Mouse (Mus musculus) CD4-positive naive resting alpha-beta T cell, adult 57 days (primary cell): Measurements from ENCODE around the gene Zbtb22. TPM values are rescaled to one million over a fixed set of nuclear protein-coding genes. Genes with fewer than 3 reads are reported as not detected.

Source experiments
- total RNA-seq: library from RNA; stranded (reverse); gene quantifications from one replicate; pipeline ENCODE4 v1.2.4, GENCODE M21; 2023

The Zbtb22 gene
- total RNA-seq: 29.6 TPM

DNA sequence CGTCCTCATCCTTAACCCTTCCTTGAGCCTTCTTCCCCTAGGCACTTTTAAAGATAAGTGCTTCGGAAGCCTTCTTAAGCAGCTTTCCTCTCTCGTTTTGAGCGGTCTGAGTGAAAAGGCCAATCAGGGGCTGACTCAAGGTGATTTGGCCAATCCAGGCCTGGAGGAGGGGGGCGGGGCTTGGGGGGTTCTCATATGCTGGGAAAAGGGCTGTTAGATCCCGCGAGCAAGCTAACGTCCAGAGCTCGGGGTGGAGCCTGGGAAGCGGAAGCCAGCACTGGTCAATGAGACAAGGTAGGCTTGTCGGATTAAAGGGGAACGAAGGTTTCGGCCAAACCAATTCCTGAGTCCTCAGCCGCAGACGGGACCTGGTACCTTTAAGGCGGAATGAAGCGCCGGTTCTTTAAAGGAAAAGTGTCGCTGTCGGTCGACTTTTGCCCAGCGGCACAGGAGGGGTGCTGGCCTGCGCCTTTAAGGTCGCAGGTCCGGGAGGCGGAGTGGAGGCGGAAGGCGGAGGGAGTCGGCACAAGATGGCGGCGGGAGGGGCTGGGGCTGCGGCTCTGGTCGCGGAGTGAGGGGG, at the start of gene Zbtb22, which contains the start of gene Tapbp:
Gene Zbtb22, plus strand, starts transcription at position 234 of the 580 bp plus-strand sequence.
Gene Tapbp, plus strand, starts transcription at position 229 of the 580 bp plus-strand sequence.

DNA sequence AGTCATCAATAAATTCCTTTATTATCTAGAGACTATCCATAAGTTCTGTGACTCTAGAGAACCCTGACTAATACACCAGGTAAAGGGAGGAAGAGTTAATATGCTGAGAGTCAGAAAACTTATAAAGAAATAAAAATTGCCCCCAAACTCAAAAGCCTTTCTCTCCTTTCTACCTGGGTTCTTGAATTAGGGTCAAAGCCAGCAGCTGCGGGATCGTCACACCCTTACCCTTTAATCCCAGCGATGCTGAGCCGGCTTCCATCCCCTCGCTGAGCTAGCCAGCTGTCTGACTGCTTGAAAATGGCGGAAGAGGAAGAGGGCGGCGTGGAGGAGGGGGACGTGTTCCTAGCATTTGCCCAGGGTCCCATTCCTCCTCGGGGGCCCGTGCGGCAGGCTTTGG, 42.2 kb upstream of the Zbtb22 start, which contains the start of gene Gm7029:
Gene Gm7029, plus strand, starts transcription at position 301 of the 400 bp plus-strand sequence.

DNA sequence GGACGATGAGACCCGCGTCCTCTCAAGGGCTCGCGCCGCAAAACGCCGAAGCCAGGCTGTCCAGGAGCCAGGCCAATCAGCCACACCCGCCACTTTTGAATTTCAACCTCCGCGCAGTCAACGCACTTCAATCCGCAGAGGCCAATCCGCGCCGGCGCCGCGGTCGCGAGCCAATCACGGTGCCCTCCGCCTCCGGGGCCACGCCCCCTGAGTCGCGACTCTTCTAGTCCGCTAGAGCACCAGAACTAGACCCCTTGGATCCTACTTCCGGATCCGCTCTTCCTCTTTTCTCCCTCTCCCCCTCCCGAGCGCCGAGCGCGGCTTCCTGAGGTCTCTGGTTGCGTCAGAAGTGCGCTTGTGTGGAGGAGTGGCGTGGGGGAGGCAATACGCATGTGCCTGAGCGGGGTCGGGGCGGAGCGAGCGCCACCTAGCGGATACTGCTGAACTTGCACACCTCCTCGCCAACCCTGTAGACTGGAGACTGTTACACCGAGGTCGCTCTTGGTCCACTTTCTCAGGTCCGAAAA, 25.1 kb upstream of the Zbtb22 start, which contains the start of gene Kifc1:
Gene Kifc1, minus strand, starts transcription at position 129 of the 527 bp plus-strand sequence.

DNA sequence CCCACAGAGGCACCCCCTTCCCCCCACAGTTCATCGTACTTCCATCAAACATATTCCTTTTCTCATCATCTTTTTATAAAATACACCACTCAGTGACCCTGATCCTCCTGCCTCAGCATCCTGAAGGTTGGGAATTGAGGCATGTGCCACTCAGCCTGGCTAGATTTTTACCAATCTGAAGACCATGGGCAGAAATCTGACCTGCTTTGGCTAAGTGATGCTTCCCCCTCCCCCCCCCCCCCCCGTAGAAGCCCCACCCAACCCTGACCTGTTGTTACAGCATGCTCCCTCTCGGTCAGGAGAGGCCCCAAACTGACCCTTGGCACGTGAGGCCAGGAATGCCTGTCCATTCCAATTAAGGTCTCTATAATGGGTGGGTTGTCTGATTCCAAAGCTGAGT, 10.9 kb upstream of the Zbtb22 start, which contains the start of gene Platr17:
Gene Platr17, plus strand, starts transcription at position 301 of the 400 bp plus-strand sequence.

DNA sequence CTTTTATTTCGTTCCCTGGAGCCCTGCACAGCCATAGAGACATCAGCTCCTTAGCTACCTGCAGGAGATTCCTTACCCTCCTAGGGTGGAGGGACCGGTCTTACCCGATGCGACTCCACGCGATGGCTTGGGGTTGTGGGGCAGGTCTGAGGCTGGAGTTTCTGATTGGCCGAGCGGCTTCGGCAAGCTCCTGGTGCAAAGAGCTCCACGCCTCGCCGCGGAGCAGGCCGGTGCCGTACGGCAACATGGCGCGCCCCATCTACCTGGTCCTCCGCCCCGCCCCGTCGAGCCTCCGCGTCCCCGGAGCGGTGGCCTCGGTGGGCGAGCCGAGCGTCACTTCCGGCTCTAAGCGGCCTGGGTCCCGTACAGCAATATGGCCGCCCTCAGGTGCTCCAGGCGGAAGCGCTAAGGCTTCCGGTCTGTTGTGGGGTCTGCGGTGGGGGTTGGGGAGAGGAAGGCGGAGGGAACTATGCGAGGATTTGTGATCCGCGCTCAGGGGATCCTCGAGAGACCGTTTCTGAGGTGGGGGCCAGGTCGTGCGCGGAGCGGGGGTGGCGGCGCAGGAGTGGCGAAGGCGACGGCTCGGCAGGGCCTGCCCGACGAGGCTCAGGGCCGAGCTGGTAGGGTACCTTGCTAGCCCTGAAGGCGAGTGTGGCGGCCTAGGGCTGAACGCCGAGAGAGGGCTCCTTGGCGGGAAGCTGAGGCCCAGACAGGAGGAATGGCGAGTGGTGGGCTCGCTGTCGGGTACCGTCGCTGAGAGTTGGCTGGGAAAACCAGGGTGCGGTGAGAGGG, 6.4 kb upstream of the Zbtb22 start, which contains the start of gene Daxx:
Gene Daxx, plus strand, starts transcription at position 338 of the 792 bp plus-strand sequence.

DNA sequence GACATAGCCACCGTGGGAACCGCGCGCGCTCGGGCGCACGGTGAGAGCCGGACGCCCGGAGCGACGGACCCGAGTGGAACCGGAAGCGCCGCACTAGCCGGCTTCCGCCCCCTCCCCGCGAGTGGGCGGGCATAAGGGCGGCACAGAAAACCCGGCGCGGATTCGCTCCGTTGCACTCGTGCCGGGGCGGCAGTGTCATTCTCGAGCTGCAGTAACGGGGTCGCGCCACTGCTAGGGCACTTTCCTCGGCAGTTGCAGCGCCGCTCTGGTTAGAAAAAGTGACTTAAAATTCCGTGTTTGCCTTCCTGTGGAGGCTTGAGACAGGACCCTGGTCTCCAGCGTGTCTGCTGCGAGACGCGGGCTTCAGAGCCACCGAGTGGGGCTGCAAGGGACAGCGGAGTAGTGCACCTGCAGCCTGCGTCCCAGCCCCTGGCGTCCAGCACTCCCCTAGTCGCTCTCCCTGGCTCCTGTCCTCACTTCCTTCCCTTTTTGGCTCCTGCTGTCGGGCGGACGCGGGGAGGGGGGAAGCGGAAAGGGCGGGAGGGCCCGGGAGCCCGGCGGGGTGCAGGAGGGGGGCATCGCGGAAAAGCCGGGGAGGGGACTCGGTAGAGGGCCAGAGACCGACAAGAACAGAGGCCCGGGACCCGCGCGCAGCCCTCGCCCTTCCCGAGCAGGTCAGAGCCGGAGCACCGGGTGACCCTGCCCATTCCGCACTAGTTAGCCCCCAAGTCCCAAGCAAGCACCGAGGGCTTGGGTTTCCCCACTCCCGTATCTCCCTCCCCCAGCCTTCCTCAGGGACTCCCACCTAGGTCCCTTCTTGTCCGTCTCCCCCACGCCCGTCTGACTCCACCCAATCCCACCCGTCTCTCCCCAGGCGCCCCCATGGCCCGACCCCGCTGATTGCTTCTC, 13.9 kb downstream of the Zbtb22 start, which contains the start of gene Rgl2:
Gene Rgl2, plus strand, starts transcription at position 173 of the 909 bp plus-strand sequence.

DNA sequence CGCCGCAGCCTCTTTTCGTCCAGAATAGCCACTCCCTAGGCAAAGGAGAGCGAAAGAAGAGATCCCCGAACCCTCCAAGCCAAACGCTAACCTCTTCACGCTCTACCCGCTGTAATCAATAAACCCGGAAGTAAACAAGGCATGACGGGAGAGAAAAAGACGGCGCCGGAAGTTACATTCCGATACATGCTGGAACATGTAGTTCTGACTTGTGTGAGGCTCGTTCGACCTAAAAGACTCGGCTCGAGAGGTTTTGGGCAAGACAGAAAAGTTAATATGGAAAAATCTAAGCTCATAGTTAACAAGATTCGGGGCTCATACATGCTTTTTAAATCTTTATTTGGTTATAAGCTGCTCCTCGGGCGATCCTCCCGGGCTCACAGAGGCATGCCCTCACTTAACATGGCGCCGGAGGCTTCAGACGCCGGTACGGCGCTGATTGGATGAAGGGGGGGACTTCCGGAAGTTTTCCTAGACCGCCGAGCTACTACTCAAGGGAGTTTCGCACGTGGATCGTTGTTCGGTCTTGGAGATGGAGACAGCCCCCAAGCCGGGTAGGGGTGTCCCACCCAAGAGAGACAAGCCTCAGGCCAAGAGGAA, 24.6 kb downstream of the Zbtb22 start, which contains the start of the genes Pfdn6 and Wdr46:
Gene Pfdn6, minus strand, starts transcription at position 138 of the 600 bp plus-strand sequence.
Gene Wdr46, plus strand, starts transcription at position 455 of the 600 bp plus-strand sequence.

DNA sequence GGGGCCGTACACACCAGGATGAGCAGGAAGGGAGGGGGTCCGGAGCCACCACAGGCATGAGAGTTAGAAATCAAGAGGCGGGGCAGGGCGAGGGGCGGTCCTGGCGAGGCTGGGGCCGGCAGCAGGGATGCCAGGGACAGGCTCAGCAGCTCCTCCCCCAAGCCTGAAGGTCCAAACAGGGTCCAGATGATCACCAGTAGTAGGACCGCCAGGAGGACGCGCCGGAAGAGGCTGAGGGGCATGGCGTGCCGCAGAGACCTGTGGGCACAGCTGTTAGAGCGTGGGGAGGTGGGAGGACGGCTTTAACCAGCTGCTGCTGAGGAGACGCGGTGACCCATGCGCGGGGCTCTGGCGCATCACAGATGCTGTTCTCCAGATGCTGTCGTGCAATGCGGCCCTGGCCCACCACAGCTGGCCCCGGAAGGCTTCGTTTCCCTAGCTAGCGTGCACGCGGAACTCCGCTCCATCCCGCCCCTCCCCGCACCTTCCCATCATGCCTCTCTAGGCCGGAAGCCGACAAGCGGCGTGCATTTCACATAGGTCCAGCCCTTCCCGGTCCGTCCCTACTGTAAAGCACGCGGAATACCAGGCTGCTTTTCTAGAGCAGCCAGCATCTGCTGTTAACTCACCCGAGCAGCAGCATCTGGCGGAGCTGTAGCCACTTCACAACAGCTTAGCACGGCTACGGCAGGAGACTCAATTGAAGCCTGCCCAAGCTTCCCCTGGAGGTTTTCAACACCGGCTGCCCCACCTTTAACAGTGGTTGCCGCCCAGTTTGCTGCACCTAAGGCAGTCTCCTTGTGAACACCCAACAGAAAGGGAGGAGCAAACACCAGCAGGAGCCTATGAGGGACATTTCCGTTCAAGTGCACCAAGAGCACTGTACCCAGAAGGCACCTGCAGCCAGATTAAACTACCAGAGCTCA, 35.6 kb downstream of the Zbtb22 start, which contains the start of gene B3galt4:
Gene B3galt4, minus strand, starts transcription at position 468 of the 926 bp plus-strand sequence.

DNA sequence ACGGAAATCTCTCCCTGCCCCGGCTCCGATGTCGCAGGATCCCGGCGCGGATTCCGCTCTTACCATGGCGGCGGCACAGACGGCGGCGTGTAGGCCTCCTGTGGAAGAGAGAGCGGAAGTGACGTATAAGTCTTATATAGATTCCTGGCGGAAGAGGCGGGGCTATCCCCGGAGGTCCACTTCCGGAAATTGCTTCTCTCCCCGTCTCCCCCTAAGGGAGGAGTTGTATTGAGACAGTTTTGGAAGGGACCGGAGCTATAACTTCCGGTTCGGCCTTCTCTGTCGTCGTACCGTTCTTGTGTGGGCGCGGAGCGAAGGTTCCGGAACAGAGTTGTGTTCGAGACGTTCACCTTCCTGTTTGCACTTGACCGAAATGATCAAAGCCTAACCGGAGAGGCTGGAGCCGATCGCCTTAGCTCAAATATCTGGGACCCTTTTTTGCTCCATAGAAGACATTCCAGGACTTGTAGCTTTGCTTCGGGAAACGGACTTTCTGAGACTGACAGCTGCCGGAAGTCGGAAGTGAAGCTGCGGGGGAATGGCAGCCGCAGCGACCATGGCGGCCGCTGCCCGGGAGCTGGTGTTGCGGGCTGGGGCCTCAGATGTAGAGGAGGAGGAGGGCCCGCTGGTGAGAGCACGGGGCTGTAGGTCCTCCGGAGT, 40.0 kb downstream of the Zbtb22 start, which contains the start of the genes Vps52 and Rps18:
Gene Vps52, plus strand, starts transcription at position 258 of the 660 bp plus-strand sequence.
Gene Rps18, minus strand, starts transcription at position 447 of the 660 bp plus-strand sequence.

Other genes starting within 250 kb of the Zbtb22 start
- gene Hnrnpm, start 229.0 kb upstream of the Zbtb22 start, total RNA-seq: 342 TPM
- gene March2, start 197.2 kb upstream of the Zbtb22 start, total RNA-seq: 59.5 TPM
- gene Rab11b, start 155.4 kb upstream of the Zbtb22 start, total RNA-seq: 213 TPM
- gene Angptl4, start 134.1 kb upstream of the Zbtb22 start, total RNA-seq: 1.1 TPM
- 1.9 TPM for gene Kank3, start 105.4 kb upstream of the Zbtb22 start, total RNA-seq
- 5,043 TPM for gene Rps28, start 91.3 kb upstream of the Zbtb22 start, total RNA-seq
- gene Ndufa7, start 91.3 kb upstream of the Zbtb22 start, total RNA-seq: 121 TPM
- 8.2 TPM for gene Cd320, start 72.8 kb upstream of the Zbtb22 start, total RNA-seq
- not detected for gene Gm7029, start 42.1 kb upstream of the Zbtb22 start, total RNA-seq
- 11.2 TPM for gene Kifc1, start 25.2 kb upstream of the Zbtb22 start, total RNA-seq
- 2.3 TPM for gene Platr17, start 10.8 kb upstream of the Zbtb22 start, total RNA-seq
- gene Daxx, start 6.5 kb upstream of the Zbtb22 start, total RNA-seq: 68.7 TPM
- gene Tapbp, start within 50 bp of the Zbtb22 start, total RNA-seq: 309 TPM
- 187 TPM for gene Rgl2, start 13.6 kb downstream of the Zbtb22 start, total RNA-seq
- 61.6 TPM for gene Pfdn6, start 24.4 kb downstream of the Zbtb22 start, total RNA-seq
- gene Wdr46, start 24.8 kb downstream of the Zbtb22 start, total RNA-seq: 60.7 TPM
- gene B3galt4, start 35.6 kb downstream of the Zbtb22 start, total RNA-seq: 14.8 TPM
- gene Vps52, start 39.9 kb downstream of the Zbtb22 start, total RNA-seq: 55.2 TPM
- gene Rps18, start 40.1 kb downstream of the Zbtb22 start, total RNA-seq: 2,022 TPM
- gene H2-K1, start 84.4 kb downstream of the Zbtb22 start, total RNA-seq: 4,746 TPM
- 26.4 TPM for gene Ring1, start 108.8 kb downstream of the Zbtb22 start, total RNA-seq
- gene H2-Ke6, start 112.2 kb downstream of the Zbtb22 start, total RNA-seq: 130 TPM
- 107 TPM for gene Slc39a7, start 115.8 kb downstream of the Zbtb22 start, total RNA-seq
- gene Rxrb, start 115.9 kb downstream of the Zbtb22 start, total RNA-seq: 109 TPM
- gene Col11a2, start 123.5 kb downstream of the Zbtb22 start, total RNA-seq: 40.9 TPM
- gene H2-Oa, start 176.4 kb downstream of the Zbtb22 start, total RNA-seq: 8.9 TPM
- gene H2-DMa, start 203.6 kb downstream of the Zbtb22 start, total RNA-seq: 41.5 TPM
- gene Brd2, start 206.7 kb downstream of the Zbtb22 start, total RNA-seq: 400 TPM
- gene H2-DMb2, start 227.4 kb downstream of the Zbtb22 start, total RNA-seq: 40.5 TPM
- gene H2-DMb1, start 237.2 kb downstream of the Zbtb22 start, total RNA-seq: 26.0 TPM